Mouse (Mus musculus) C2C12 (cell line): Measurements from ENCODE around the gene Dusp1. TPM values are rescaled to one million over a fixed set of nuclear protein-coding genes. Genes with fewer than 3 reads are reported as not detected.

Experiments used
- H3K27me3 ChIP-seq: one replicate; pipeline ENCODE4 v1.6.1; 2011; ENCODE audit not compliant: control insufficient read depth, insufficient read depth, insufficient read length
- H3K36me3 ChIP-seq: one replicate; pipeline ENCODE4 v1.6.1; 2011; ENCODE audit not compliant: control insufficient read depth, insufficient read depth
- H3K4me3 ChIP-seq: one replicate; pipeline ENCODE4 v1.5.1; 2011; ENCODE audit warnings: mild to moderate bottlenecking, control low read depth; ENCODE audit not compliant: poor library complexity, insufficient read depth, severe bottlenecking
- H3K79me2 ChIP-seq: one replicate; pipeline ENCODE4 v1.6.1; 2011; ENCODE audit not compliant: control insufficient read depth, insufficient read depth
- H3K79me3 ChIP-seq: one replicate; pipeline ENCODE4 v1.6.1; 2011; ENCODE audit warnings: low read depth, control low read depth
- H3ac ChIP-seq: one replicate; pipeline ENCODE3; 2011; ENCODE audit warnings: low read depth; ENCODE audit not compliant: control insufficient read depth, insufficient read length
- CEBPB ChIP-seq: IDR thresholded peaks from one replicate; pipeline ENCODE4 v1.6.1; 2011; ENCODE audit warnings: low read depth, mild to moderate bottlenecking, control low read depth, moderate library complexity
- CTCF ChIP-seq: IDR thresholded peaks from one replicate; pipeline ENCODE4 v1.5.1; 2011; ENCODE audit not compliant: control insufficient read depth, insufficient read depth, insufficient read length
- FOSL1 ChIP-seq: IDR thresholded peaks from one replicate; pipeline ENCODE4 v1.8.0; 2011; ENCODE audit warnings: mild to moderate bottlenecking, low read length; ENCODE audit not compliant: poor library complexity, insufficient read depth, severe bottlenecking
- MAX ChIP-seq: IDR thresholded peaks from one replicate; pipeline ENCODE4 v1.6.1; 2011; ENCODE audit warnings: mild to moderate bottlenecking, control low read depth
- MYOD1 ChIP-seq: IDR thresholded peaks from one replicate; pipeline ENCODE4 v1.6.1; 2011; ENCODE audit warnings: low read depth; ENCODE audit not compliant: control insufficient read depth, insufficient read length
- MYOG ChIP-seq: IDR thresholded peaks from one replicate; pipeline ENCODE4 v1.6.1; 2011; ENCODE audit not compliant: control insufficient read depth, insufficient read length; ENCODE audit errors: extremely low read depth
- USF1 ChIP-seq: IDR thresholded peaks from one replicate; pipeline ENCODE4 v1.6.1; 2011; ENCODE audit warnings: low read depth, mild to moderate bottlenecking, control low read depth, moderate library complexity
- polyA plus RNA-seq: library from polyadenylated mRNA; unstranded; fragments of >200 nt; fragmentation: generic; extraction: Trizol; gene quantifications from one replicate; pipeline ENCODE4 v1.2.1, GENCODE M21; 2012; ENCODE audit warnings: missing spikeins

The Dusp1 gene
- polyA plus RNA-seq, 1 experiment, result 16.4 TPM

GRCm38 (mm10) chr17:26492246-26492645 lies 69.7 kb downstream of the Dusp1 start:
- Histone ChIP-seq H3K79me2 (no peaks in the 10 kb centered on the region), H3K4me3 (no peak overlapping the region), H3ac (no peak overlapping the region), H3K79me3 (no peaks in the 10 kb centered on the region), H3K36me3 (no peaks in the 10 kb centered on the region), H3K27me3 (no peaks in the 10 kb centered on the region)
- TF ChIP-seq MYOG, result no peak
- no peak for TF ChIP-seq MYOD1

GRCm38 (mm10) chr17:26490910-26491309 lies 71.0 kb downstream of the Dusp1 start:
- no peak overlapping the region for H3ac ChIP-seq
- no peaks in the 10 kb centered on the region for H3K79me3 ChIP-seq
- TF ChIP-seq MYOG, result no peak
- no peak overlapping the region for H3K4me3 ChIP-seq
- no peaks in the 10 kb centered on the region for H3K36me3 ChIP-seq
- no peaks in the 10 kb centered on the region for H3K27me3 ChIP-seq
- H3K79me2 ChIP-seq, result no peaks in the 10 kb centered on the region

- no peak for TF ChIP-seq CTCF
- H3K36me3 ChIP-seq, result no peaks in the 10 kb centered on the region
- H3K4me3 ChIP-seq, result no peak overlapping the region
- H3ac ChIP-seq, result no peak overlapping the region
- H3K27me3 ChIP-seq, result no peaks in the 10 kb centered on the region
- H3K79me2 ChIP-seq, result no peaks in the 10 kb centered on the region
- H3K79me3 ChIP-seq, result no peaks in the 10 kb centered on the region
Observed at GRCm38 (mm10) chr17:26490072-26490471, 71.9 kb downstream of the Dusp1 start.

- H3K27me3 ChIP-seq, result no peaks in the 10 kb centered on the region
- no peak overlapping the region for H3K4me3 ChIP-seq
- H3K79me2 ChIP-seq, result no peaks in the 10 kb centered on the region
- no peak overlapping the region for H3ac ChIP-seq
- no peaks in the 10 kb centered on the region for H3K79me3 ChIP-seq
- no peak for TF ChIP-seq FOSL1
- no peak for TF ChIP-seq CTCF
- no peak for TF ChIP-seq CEBPB
- no peak for TF ChIP-seq USF1
- TF ChIP-seq MAX, result no peak
- no peak for TF ChIP-seq MYOD1
- TF ChIP-seq MYOG, result no peak
- no peaks in the 10 kb centered on the region for H3K36me3 ChIP-seq
Observed at GRCm38 (mm10) chr17:26488711-26489403, 73.1 kb downstream of the Dusp1 start.

- Histone ChIP-seq H3K4me3 (no peak overlapping the region), H3K27me3 (no peaks in the 10 kb centered on the region), H3K79me3 (no peaks in the 10 kb centered on the region), H3ac (no peak overlapping the region), H3K79me2 (no peaks in the 10 kb centered on the region), H3K36me3 (no peaks in the 10 kb centered on the region)
- TF ChIP-seq MYOD1, result no peak
- no peak for TF ChIP-seq CEBPB
- no peak for TF ChIP-seq USF1
- TF ChIP-seq MAX, result no peak
- TF ChIP-seq CTCF, result no peak
- TF ChIP-seq MYOG, result no peak
- TF ChIP-seq FOSL1, result no peak
Observed at GRCm38 (mm10) chr17:26487917-26488316, 74.0 kb downstream of the Dusp1 start.

GRCm38 (mm10) chr17:26487266-26487665 lies 74.7 kb downstream of the Dusp1 start:
- TF ChIP-seq USF1, result no peak
- no peak for TF ChIP-seq MYOG
- no peak for TF ChIP-seq MAX
- no peak for TF ChIP-seq CEBPB
- no peak for TF ChIP-seq CTCF
- TF ChIP-seq FOSL1, result no peak
- TF ChIP-seq MYOD1, result no peak
- Histone ChIP-seq H3K79me2 (no peaks in the 10 kb centered on the region), H3K79me3 (no peaks in the 10 kb centered on the region), H3ac (no peak overlapping the region), H3K27me3 (no peaks in the 10 kb centered on the region), H3K4me3 (no peak overlapping the region), H3K36me3 (no peaks in the 10 kb centered on the region)
